Mouse (Mus musculus): ENCODE data around the gene Morn2. TPM values are rescaled to one million over a fixed set of nuclear protein-coding genes. Genes with fewer than 3 reads are reported as not detected.

The Morn2 gene
- total RNA-seq (2014; rRNA removed; ENCODE audit: low replicate concordance) = 3.9 and 11.7 TPM in 2 replicates
- polyA plus RNA-seq (2015; fragmentation: Nextera tagmentation; extraction: Ambion mirVana) = 20.4 and 20.6 TPM in 2 replicates

DNA sequence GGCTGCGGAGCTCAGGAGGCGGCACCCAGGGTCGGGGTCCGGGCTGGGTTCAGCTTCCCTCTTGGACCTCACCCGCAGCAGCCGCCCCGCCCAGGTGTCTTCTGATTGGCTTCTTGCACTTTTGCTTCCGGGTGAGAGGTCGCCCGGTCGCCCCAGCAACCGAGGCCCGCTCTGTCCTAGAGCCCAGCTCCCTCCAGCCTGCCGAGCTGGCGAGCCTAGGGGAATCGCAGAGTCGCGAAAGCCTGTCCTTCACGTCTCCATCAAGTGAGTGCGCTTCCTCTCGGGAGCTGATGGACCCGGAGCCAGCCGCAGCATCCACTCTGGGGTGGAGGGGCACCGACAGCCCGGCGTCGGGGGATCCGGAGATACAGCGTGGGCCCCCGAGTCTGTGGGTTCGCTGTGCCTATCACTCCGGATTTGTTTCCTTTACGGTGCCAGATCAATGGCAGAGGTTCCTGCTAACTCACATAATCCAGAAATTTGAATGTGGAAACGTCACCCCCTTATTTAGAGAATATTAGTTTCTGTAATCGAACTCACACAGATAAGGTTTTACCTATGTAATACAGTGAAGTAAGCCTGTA is at the start of gene Morn2, which contains the start of gene Dhx57:
Gene Morn2 (plus strand): TSS at position 130 of the 584 bp plus-strand sequence.
Gene Dhx57 (minus strand): TSS at position 403 of the 584 bp plus-strand sequence.
- peak; percentile 99 for ATAC-seq (ENCODE audit: insufficient read depth, low read depth)
- no peaks in the 10 kb centered on the region for H3K9me3 ChIP-seq (replicated peaks; ENCODE audit: control insufficient read depth, low read length)
- H3K4me2 ChIP-seq (ENCODE audit: low read depth, low read length) = peak within 1 kb of the TSS; percentile 94
- no peak for TF ChIP-seq CTCF (IDR thresholded peaks at IDR 0.05; ENCODE audit: low read depth)
- no peak for TF ChIP-seq EP300 (IDR thresholded peaks at IDR 0.05; ENCODE audit: low read depth)
- no peaks in the 10 kb centered on the region for H3K27me3 ChIP-seq (ENCODE audit: control insufficient read depth, insufficient read depth, low read length)
- WGBS = under 1% methylated on average over 35 of the region's 35 CpGs
- peaks cover 8% of the 10 kb centered on the region; the same call in 1 of the 2 replicates for H3K4me1 ChIP-seq (ENCODE audit: control insufficient read depth, insufficient read depth)
- H3K27ac ChIP-seq (ENCODE audit: low read depth) = peak within 1 kb of the TSS; percentile 83
- H3K4me3 ChIP-seq (ENCODE audit: low read depth, low read length) = peak within 1 kb of the TSS; percentile 76
- peak; percentile 91 for DNase-seq (ENCODE audit: low spot score)
- H3K36me3 ChIP-seq (replicated peaks; ENCODE audit: control insufficient read depth, insufficient read depth, low read length) = no peaks in the 10 kb centered on the region
- H3K9ac ChIP-seq (replicated peaks; ENCODE audit: low read depth, low read length) = peak within 1 kb of the TSS; percentile 81

DNA sequence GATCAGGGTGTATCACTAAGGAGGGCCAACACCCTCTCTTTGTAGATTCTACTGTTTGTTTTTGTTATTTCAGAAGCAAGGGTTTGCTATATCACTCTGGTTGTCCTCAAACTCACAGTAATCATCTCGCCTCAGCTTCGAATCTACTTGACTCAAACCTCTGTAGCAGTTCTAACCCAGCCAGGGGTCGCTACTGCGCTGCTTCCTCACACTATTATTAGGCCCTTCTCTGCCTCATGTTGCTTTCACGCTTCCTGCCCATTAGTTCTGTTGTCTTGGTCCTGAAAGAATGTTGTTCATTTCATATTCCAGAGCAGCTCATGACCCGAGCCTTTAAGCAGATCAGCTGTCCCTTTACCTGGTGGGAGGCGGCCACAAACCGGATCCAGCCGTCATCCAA is 48.4 kb upstream of the Morn2 start:
- H3K9ac ChIP-seq (replicated peaks; ENCODE audit: low read depth, low read length) = no peak overlapping the region
- no peak overlapping the region for H3K4me2 ChIP-seq (ENCODE audit: low read depth, low read length)
- no peak overlapping the region for H3K27ac ChIP-seq (ENCODE audit: low read depth)
- H3K4me3 ChIP-seq (ENCODE audit: low read depth, low read length) = no peak overlapping the region
- H3K4me1 ChIP-seq (ENCODE audit: control insufficient read depth, insufficient read depth) = no peaks in the 10 kb centered on the region
- no peaks in the 10 kb centered on the region for H3K27me3 ChIP-seq (ENCODE audit: control insufficient read depth, insufficient read depth, low read length)
- peaks cover 81% of the 10 kb centered on the region for H3K36me3 ChIP-seq (replicated peaks; ENCODE audit: control insufficient read depth, insufficient read depth, low read length)
- 88% methylated on average over 9 of the region's 9 CpGs for WGBS
- no peak for TF ChIP-seq EP300 (IDR thresholded peaks at IDR 0.05; ENCODE audit: low read depth)
- TF ChIP-seq CTCF (IDR thresholded peaks at IDR 0.05; ENCODE audit: low read depth) = no peak
- no peaks in the 10 kb centered on the region for H3K9me3 ChIP-seq (replicated peaks; ENCODE audit: control insufficient read depth, low read length)
- ATAC-seq (ENCODE audit: insufficient read depth, low read depth) (no peak), DNase-seq (ENCODE audit: low spot score) (no peak)

DNA sequence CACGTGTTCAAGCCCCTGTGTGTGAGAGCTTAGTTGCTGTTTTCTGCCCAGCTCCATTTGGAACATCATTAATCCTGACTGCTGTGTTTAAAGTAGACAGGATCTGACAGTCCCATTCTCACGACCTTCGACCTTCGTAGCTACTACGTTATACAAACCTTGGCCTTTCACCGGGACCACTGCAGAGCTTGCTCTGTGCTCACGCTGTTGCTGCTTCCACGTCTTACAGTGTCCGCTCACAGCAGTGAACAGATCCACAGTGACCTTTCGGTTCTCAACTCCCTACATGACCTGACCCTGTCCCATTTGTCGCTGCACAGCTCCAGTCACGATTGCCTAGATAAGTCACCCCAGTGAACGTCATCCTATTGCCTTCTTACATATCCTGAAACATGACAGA is 46.9 kb upstream of the Morn2 start:
- no peak overlapping the region for H3K4me3 ChIP-seq (ENCODE audit: low read depth, low read length)
- DNase-seq (ENCODE audit: low spot score) = no peak

DNA sequence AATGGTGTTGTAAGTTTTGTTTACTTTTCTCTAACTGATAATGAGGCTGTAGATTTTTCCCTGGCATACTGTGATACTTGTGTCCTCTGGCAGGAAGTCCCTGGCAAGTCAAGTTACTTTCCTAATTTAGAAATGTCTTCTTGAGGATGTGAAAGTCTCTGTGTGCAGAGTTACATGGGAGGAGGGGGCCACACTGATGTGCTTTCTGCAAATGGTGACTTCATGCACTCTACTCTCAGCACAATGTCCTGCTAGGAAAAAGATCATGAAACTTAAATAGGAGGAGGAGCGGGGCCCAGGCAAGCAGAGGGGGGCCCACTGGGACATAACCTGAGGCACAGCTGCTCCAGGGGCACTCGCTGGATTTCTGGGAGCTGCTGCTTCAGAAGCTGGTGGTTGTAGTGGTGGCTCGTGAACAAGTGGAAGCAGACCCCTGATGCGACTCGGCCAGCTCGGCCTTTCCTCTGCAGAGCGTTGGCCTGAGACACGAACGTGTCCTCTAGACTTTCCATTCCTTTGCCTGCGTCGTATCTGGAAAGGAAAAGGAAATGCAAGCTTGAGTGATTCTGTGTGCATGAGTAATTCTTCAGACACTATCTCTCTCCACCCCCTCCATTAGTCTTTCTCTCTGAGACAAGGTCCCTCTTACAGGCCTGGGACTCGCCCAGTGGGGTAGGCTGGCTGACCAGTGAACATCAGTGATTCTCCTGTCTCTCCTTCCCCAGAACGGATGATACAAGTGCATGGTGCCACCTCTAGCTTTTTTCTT is 37.1 kb upstream of the Morn2 start:
- DNase-seq (ENCODE audit: low spot score) (peak; percentile 43), ATAC-seq (ENCODE audit: insufficient read depth, low read depth) (0 out of 2 replicates have a peak, but pooled peaks have one; percentile 2)
- 56% methylated on average over 13 of the region's 13 CpGs for WGBS
- no peaks in the 10 kb centered on the region for H3K27me3 ChIP-seq (ENCODE audit: control insufficient read depth, insufficient read depth, low read length)
- TF ChIP-seq EP300 (IDR thresholded peaks at IDR 0.05; ENCODE audit: low read depth) (no peak), CTCF (IDR thresholded peaks at IDR 0.05; ENCODE audit: low read depth) (no peak)
- peaks cover 61% of the 10 kb centered on the region for H3K36me3 ChIP-seq (replicated peaks; ENCODE audit: control insufficient read depth, insufficient read depth, low read length)
- H3K4me2 ChIP-seq (ENCODE audit: low read depth, low read length) = no peak overlapping the region
- H3K4me3 ChIP-seq (ENCODE audit: low read depth, low read length) = no peak overlapping the region
- H3K9me3 ChIP-seq (replicated peaks; ENCODE audit: control insufficient read depth, low read length) = no peaks in the 10 kb centered on the region
- H3K9ac ChIP-seq (replicated peaks; ENCODE audit: low read depth, low read length) = no peak overlapping the region
- H3K27ac ChIP-seq (ENCODE audit: low read depth) = peak overlapping the region; percentile 23
- H3K4me1 ChIP-seq (ENCODE audit: control insufficient read depth, insufficient read depth) = peaks cover 4% of the 10 kb centered on the region

More for the DNA sequence above, 46.9 kb upstream of the Morn2 start:
- H3K9ac ChIP-seq (replicated peaks; ENCODE audit: low read depth, low read length) = no peak overlapping the region
- H3K27me3 ChIP-seq (ENCODE audit: control insufficient read depth, insufficient read depth, low read length) = no peaks in the 10 kb centered on the region
- TF ChIP-seq CTCF (IDR thresholded peaks at IDR 0.05; ENCODE audit: low read depth) (no peak), EP300 (IDR thresholded peaks at IDR 0.05; ENCODE audit: low read depth) (no peak)
- H3K27ac ChIP-seq (ENCODE audit: low read depth) = no peak overlapping the region
- no peaks in the 10 kb centered on the region for H3K4me1 ChIP-seq (ENCODE audit: control insufficient read depth, insufficient read depth)
- H3K4me2 ChIP-seq (ENCODE audit: low read depth, low read length) = no peak overlapping the region
- H3K36me3 ChIP-seq (replicated peaks; ENCODE audit: control insufficient read depth, insufficient read depth, low read length) = peaks cover 92% of the 10 kb centered on the region
- H3K9me3 ChIP-seq (replicated peaks; ENCODE audit: control insufficient read depth, low read length) = no peaks in the 10 kb centered on the region
- ATAC-seq (ENCODE audit: insufficient read depth, low read depth) = no peak
- WGBS = 72% methylated on average over 13 of the region's 13 CpGs

DNA sequence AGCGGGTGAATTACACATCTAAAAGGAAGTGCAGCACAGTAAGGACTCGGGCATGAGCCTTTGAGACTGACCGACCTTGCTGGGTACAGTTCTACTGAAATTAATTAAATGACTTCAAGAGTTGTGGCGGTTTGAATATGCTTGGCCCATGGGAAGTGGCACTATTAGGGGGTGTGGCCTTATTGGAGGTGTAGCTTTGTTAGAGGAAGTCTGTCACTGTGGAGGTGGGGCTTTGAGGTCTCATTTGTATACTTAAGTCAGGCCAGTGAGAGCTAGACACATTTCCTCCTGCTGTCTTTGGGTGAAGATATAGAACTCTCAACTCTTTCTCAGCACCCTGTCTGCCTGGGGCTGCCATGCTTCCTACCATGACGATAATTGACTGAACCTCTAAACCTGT is 35.6 kb upstream of the Morn2 start:
- Histone ChIP-seq H3K36me3 (replicated peaks; ENCODE audit: control insufficient read depth, insufficient read depth, low read length) (peaks cover 64% of the 10 kb centered on the region), H3K4me2 (ENCODE audit: low read depth, low read length) (no peak overlapping the region)

More for the DNA sequence above, 35.6 kb upstream of the Morn2 start:
- H3K4me3 ChIP-seq (ENCODE audit: low read depth, low read length) = no peak overlapping the region
- peak overlapping the region; percentile 82 for H3K27ac ChIP-seq (ENCODE audit: low read depth)
- ATAC-seq (ENCODE audit: insufficient read depth, low read depth) (no peak), DNase-seq (ENCODE audit: low spot score) (no peak)
- H3K9me3 ChIP-seq (replicated peaks; ENCODE audit: control insufficient read depth, low read length) = no peaks in the 10 kb centered on the region
- no peaks in the 10 kb centered on the region for H3K27me3 ChIP-seq (ENCODE audit: control insufficient read depth, insufficient read depth, low read length)
- H3K9ac ChIP-seq (replicated peaks; ENCODE audit: low read depth, low read length) = no peak overlapping the region
- H3K4me1 ChIP-seq (ENCODE audit: control insufficient read depth, insufficient read depth) = peaks cover 4% of the 10 kb centered on the region
- TF ChIP-seq CTCF (IDR thresholded peaks at IDR 0.05; ENCODE audit: low read depth) (no peak), EP300 (IDR thresholded peaks at IDR 0.05; ENCODE audit: low read depth) (no peak)
- 97% methylated on average over 5 of the region's 5 CpGs for WGBS
